Mouse (Mus musculus) embryo, embryonic 11.5 days (tissue): Measurements from ENCODE around the gene Fbxl17.

Source experiments
- DNase-seq: peaks from one replicate; pipeline ENCODE4 v3.0.0-alpha.2; 2012; ENCODE audit warnings: low read depth, low spot score

Fbxl17 gene

GRCm38 (mm10) chr17:63462512-63462911 is 37.3 kb downstream of the Fbxl17 start:
- no peak for DNase-seq

- no peak for DNase-seq
These were observed 39.9 kb downstream of the Fbxl17 start for GRCm38 (mm10) chr17:63459712-63460495.

GRCm38 (mm10) chr17:63458052-63458451 is 41.8 kb downstream of the Fbxl17 start:
- DNase-seq, result no peak

GRCm38 (mm10) chr17:63451311-63452006 is 48.4 kb downstream of the Fbxl17 start:
- DNase-seq, result no peak

DNA sequence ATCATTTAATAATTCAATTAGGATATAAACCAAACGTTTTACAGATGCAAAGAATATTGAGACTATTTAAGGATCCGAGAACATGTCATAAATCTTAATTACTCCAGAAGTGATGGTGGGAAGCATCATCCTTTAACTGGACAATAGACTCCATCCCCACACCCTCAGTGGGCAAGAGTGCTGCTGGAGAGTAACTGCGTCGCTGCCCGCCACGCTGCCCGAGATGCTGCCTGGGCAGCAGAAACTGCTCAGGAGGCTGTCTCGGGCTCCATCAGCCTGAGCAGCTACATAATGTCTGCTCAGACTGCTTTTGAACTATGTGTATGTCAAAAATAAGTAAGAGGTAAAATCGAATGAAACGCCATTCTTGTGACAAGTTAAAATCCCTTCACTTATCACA is 52.1 kb downstream of the Fbxl17 start:
- DNase-seq, result no peak

DNA sequence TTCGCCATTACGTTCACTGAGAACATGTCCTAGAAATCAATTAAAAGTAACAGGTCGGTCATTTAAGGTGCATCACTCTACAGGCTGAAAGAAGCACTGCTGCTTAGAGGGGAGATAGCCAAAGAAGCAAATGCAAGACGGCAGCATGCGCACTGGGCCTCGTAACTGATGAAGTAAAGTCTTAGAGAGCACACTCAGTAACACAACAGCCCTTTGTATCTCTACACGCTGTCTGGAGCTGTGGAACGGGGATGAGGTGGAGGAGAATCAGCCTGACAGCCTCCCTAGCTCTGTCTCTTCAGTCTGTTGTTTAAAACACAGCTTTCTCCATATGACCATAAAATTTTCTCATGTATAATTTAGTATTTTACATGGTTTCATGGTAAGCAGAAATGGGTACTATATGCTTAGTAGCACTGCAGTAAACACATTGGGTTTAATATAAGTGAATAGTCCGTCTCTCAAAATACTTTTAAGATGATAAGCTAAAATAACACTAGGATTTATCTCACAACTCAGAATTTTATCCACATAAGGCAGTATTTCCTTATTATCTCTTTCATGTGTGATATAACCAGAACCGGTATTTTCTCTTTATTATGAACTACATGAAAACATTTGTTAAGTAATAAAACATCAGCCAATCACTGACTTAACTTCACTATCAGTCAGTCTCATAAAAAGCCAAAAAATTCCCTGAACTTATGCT is 52.7 kb downstream of the Fbxl17 start:
- DNase-seq, result no peak

DNA sequence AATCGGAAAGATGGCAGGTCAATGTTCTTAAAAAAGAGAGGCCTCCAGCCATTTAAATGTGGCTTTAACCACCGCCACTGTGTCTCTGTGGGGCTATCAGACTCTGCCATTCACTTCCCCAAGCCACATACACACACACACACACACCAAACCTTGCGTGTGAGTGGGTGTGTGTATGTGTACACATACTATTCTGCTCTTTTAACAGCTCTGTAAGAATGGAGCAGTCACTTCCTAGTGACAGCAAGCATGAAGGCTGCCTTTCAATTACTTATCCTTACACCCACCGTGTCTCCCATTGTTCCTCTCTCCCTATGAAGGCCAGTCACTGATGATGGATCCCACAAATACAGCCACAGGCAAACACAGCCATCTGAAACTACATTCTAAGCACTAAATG is 54.6 kb downstream of the Fbxl17 start:
- DNase-seq, result no peak

- DNase-seq, result no peak
These were observed 62.4 kb downstream of the Fbxl17 start for GRCm38 (mm10) chr17:63437424-63437823.

GRCm38 (mm10) chr17:63434081-63434480 is 65.7 kb downstream of the Fbxl17 start:
- DNase-seq, result no peak

GRCm38 (mm10) chr17:63431650-63432049 is 68.2 kb downstream of the Fbxl17 start:
- no peak for DNase-seq

DNA sequence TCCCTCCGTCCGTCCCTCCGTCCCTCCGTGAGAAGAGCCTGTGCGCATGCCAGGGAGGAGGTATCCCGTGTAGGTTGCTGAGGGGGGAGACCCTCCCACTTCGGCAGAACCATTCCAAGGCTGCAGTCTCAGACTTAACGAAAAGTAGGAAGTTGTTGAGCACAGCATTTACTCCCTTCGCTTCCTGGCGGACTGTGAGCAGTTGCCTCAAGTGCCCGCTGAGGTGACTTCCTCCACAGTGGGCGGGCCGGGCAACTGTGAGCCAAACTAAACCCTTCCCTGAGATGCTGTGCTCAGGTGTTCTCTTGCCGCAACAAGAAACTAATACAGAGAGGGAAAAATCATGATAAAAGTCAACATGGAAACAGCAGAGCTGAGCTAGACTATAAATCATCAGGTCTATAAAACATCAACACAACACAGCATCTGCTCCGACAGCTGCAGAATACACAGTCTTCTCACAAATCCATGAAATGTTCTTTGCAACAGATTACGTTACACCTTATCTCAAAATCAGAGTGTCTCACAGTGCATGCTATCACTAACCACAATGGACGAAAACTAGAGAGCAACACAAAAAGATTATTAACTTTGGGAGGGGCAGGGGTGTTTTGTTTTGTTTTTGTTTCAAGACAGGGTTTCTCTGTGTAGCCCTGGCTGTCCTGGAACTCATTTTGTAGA is 69.3 kb downstream of the Fbxl17 start:
- DNase-seq, result no peak

GRCm38 (mm10) chr17:63423851-63424250 is 76.0 kb downstream of the Fbxl17 start:
- no peak for DNase-seq

DNA sequence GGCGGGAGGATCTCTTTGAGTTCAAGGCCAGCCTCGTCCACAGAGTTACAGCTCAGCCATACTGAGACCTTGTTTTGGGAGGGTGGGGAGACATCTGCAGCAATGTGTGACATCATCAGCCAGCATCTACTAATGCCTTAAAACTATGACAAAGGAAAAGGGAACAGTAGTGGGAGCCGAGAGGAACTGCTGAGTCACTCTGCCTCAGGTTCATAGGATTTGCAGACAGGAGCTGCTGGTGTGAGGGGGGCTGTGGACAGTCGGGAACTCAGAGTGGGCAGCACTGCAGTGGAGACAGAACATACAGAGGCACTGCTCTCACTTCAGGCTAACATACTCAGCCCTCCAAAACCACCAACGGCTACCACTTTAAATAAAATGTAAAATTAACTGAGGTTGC is 77.1 kb downstream of the Fbxl17 start:
- no peak for DNase-seq

GRCm38 (mm10) chr17:63421864-63422263 is 78.0 kb downstream of the Fbxl17 start:
- DNase-seq, result no peak

GRCm38 (mm10) chr17:63419503-63419902 is 80.3 kb downstream of the Fbxl17 start:
- no peak for DNase-seq

- no peak for DNase-seq
These were observed 85.7 kb downstream of the Fbxl17 start for GRCm38 (mm10) chr17:63413973-63414580.

GRCm38 (mm10) chr17:63411564-63411963 is 88.3 kb downstream of the Fbxl17 start:
- DNase-seq, result no peak

DNA sequence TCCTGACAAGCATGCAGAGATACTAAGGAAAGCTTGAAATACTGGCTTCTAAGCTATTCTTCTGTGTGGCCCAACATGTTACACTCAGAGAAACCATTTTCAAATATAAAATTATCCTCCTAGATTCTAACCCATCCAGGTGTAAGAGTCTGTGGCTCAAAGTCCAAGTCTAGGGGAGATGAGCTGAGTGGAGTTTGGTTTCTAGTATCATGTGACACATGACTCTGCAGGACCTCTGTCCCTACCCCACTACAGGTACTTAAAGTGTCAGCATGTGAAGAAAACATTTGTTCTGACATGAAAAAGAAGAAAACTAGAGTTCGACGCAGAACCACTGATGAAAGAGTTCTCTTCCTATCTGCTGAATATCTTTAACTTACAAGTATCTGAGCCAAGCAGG is 89.7 kb downstream of the Fbxl17 start:
- no peak for DNase-seq

GRCm38 (mm10) chr17:63405955-63406354 is 93.9 kb downstream of the Fbxl17 start:
- DNase-seq, result no peak

- DNase-seq, result no peak
These were observed 94.3 kb downstream of the Fbxl17 start for GRCm38 (mm10) chr17:63405471-63405870.

GRCm38 (mm10) chr17:63404968-63405367 is 94.8 kb downstream of the Fbxl17 start:
- no peak for DNase-seq
